Mouse (Mus musculus) heart, adult 2 months (tissue): ENCODE measurements at regions not wholly inside any gene's neighbourhood (a gene's known extent, or its start where the extent isn't known, plus 50 kb on each side); places are given as distances from the start of the nearest gene placed in this dataset.

Source experiments
- CTCF ChIP-seq: fragments of 200-600 bp; IDR thresholded peaks from 2 replicates; pipeline ENCODE4 v1.8.1; 2022; ENCODE audit warnings: antibody characterized with exemption, mild to moderate bottlenecking, moderate library complexity
- POLR2A ChIP-seq: fragments of 200-500 bp; IDR thresholded peaks from 2 replicates; pipeline ENCODE4 v1.6.1; 2011; ENCODE audit warnings: mild to moderate bottlenecking, low read depth, low read length, control low read depth; ENCODE audit not compliant: insufficient read depth

GRCm38 (mm10) chr11:64587751-64588600 lies 151.5 kb upstream of the F930015N05Rik start:
- TF ChIP-seq POLR2A (no peak), CTCF (no peak)
